Mouse (Mus musculus): ENCODE results near the gene Dolpp1. TPM values are rescaled to one million over a fixed set of nuclear protein-coding genes. Genes with fewer than 3 reads are reported as not detected.

Dolpp1 gene
- total RNA-seq, 2 experiments from 2014 or later, result 4.9 to 6.9 TPM

DNA sequence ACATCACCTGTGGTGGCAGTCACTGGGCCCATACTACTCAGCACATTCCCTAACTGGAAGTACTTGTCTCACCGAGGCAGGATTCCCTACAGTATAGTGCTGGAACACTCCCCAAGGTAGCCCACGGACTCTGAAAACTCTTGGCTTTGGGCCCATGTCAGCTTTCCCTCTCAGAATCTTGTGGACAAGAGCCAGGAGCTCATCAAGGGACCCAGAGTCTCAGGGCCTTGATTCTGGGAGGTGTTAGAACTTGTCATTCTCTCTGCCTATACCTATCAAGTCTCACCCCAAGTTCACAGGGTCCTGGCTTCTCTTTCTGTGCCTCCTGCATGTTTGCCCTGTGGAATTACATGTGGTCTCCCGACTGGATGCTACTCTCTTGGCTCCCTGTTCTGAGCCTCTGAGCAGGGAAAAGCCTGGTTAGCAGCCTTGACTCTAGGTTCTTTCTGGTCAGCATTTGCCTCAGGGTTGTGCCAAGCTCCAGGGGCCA lies 48.2 kb downstream of the Dolpp1 start:
- no peak for DNase-seq (ENCODE audit: low spot score)

DNA sequence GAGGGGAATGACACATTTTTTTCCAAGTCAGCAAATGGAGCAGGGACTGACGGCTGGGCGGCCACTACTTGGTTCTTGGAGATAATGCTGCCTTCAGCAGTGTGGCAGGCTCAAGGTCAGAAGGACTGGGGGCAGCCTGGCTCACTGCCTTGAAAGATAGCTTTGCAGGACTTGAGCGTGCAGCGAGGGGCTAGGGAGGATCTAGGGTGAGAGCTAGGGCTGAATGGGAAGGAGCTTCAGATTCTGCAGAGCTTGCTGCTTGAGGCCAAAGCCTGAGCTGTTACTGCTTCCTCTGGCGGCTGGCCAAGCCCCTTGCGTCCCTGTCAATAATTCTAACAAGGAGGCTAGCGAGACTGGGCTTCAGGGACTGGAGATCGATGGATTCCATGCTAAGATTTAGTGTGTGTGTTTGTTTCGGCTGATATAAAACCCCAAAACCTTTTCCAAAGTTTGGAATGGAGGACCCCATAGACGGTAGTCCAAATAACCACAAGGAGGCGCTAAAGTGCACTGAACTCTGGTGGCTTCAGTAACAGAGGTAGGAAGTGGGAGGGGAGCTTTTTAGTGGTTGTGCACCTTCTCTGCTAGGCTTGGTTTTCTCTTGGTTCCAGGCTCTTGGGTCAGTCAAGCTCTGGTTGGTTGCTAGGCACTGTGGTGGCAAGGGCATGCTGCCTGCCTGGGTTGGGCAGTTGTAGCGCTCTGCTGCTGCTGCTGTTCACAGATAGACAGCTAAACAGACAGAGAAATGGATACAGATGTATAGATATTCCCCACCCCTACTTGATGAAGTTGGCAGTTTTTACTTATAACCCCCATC lies 48.9 kb downstream of the Dolpp1 start:
- DNase-seq (ENCODE audit: low spot score), result peak; percentile 81

DNA sequence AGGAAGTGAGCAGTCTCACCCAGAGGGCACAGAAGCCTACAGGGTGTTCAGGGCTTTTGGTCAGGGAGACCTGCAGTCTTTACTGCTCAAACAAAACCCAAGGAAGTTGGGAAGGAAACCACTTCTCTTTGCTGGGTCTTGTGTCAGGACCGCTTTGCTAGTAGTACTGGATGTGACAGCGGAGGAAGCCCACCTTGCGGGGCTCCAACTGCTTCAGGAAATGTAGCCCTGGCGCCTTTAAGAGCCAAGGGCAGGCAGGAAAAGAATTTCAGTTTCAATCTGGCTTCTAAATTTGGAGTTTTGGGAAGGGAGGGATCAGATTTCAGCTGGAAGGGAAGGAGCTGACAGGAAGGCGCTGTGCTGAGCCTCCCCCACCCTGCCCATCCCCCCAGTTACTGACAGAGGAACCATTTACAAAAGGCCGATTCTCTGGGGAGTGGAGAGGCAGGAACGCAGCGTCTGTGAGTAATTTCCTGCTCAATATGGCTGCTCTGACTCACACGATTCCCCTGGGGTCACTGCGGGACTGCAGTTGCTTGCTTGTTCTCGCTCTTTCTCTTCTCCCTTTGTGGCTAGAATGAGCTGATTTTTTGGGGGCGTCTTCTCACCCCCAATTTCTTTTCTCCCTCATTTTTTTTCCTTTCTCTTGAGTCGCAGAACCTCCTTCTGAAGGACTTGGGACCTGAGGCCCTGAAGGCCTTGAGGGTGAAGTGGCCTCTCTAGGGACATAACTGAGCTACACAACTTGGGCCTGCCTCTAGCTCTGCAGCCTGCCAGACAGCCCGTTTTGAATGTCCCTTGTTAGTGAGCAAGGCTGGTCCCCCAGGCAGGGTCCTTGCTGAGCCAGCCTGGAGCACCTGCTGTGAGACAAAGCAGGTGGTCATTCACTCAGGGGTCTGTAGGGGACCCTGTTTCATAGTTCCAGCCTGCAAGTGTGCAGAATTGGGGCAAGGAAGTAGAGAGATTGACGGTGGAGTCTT lies 49.8 kb downstream of the Dolpp1 start:
- peak; percentile 92 for DNase-seq (ENCODE audit: low spot score)

DNA sequence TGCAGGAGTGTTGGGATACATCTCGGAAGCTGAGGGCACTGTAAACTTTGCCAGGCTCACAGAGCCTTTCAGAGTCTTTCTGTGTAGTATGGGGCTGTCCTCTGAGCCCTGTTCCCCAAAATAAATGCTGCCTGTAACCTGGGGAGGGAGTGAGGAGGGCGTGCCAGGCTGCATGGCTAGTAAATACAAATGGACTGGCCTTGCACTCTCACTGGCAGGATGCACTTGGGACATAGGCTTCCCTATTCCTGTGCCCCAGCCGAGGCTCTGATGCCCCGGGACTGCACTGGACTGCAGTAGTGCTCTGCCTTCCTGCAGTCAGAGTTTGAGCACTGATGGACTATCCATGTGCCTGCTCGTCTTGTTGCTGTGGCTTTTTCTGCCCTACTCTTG lies 50.4 kb downstream of the Dolpp1 start:
- DNase-seq (ENCODE audit: low spot score), result no peak

DNA sequence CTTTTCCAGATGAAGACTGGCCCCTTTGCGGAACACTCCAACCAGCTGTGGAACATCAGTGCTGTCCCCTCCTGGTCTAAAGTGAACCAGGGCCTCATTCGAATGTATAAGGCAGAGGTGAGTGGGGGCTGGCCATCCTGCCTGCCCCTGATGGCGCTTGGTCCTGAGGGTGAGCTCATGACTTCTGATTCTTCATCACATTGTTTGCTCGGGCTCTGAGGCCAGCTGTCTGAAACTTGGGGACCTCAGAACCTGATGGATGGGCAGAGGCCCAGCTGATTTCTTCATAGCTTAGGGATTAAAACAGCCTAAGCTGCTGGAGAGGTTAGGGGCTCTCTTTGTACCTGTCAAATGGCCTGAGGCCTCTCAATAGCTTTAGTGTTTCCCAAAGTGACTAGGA lies 51.2 kb downstream of the Dolpp1 start:
- DNase-seq (ENCODE audit: low spot score), result no peak

DNA sequence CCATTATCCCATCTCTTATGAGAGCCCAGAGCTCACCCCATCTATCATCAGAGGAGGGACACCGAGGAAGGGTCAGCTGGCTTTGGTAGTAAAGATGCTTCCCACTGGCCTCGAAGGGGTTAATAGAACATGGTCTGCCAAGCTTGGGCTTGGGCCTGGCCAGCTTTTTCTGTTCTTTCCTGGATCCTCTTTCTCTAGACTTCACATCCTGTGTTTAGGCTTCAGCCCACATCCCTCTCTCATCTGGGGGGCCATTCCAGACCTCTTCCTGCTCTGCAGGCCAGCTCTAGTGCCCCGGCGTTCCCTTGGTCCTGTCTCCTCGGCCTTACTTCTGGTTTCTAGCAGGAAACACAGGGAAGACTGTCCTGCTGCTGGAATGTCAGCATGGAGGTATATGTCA lies 52.0 kb downstream of the Dolpp1 start:
- no peak for DNase-seq (ENCODE audit: low spot score)

DNA sequence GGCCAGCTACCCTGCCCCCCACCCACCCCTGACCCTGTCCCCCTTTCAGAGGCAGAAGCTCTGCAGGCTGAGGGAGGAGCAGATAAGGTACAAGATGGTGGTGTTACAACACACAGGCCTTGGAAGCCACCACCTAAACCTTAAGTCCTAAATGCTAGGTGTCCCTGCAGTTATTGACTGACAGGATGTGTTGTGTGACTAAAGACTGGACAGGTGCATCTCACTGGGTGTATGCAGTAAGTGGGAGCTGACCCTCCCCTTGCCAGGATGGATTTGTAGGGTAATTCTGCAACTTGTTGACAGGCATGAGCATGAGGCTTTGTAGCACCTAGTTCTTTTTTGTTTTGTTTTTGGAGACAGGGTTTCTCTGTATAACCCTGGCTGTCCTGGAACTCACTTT lies 52.4 kb downstream of the Dolpp1 start:
- no peak for DNase-seq (ENCODE audit: low spot score)

DNA sequence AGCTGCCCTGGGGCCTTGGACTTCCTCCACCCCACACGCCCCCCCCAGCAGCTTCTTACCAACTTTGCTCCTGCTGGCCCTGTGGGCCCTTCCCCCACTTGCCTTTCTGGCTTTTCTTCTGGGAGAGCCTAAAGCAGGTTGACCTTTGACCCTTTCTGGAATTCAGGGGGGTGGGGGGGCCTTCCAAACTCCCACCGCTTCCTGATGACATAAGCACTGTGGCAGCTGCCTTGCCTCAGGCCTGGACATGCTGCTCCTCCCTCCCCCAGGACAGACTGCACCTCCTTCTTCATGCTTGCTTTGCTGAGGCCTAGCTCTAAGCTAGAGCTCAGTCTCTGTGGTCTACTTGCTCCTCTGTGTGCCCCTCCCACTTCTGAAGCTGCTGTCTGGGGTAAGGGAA lies 53.3 kb downstream of the Dolpp1 start:
- no peak for DNase-seq (ENCODE audit: low spot score)

DNA sequence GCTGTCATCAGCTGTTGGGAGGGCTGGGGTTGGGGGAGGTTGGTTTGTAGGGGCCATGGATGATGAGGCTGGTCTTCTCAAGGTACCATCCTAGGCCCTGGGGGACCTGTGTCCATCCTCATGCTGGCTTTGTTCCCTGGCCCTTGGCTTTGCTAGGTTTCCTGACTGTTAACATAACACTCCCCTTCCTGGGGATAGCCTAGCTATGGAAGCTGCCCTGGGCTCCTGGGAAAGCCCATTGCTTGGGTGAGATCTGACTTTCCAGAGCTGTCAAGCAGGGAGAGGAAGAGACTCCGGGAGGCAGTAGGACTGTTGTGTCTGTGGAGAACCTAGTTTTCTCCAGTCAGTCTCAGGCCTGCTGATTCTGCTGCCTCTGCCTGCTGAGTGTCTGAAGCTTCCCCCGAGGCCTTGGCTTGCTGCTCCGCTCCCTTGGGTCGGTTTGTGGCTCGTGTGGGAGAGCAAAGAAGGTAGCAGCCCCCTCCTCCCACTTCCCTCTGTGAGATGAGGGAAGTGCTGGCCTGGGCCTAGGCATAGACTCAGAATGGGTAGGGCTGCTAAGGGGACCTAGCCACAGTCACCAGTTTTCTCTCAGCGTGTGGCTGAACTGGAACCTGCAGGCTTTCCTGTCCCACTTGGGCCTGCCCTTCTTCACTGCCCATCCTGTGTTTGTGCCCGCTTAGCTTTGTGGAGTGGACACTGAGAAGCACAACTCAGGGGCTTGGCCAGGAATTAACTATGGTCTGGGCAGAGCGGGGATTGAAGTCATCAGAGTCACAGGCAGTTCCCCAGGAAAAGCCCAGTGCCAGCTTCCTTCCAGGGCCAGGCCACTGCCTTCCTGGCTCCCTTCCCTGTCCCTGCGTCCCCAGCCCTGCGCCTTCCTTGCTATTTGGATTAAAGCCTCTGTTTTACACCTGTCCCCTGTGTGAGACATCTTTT lies 55.1 kb downstream of the Dolpp1 start:
- no peak for DNase-seq (ENCODE audit: low spot score)

DNA sequence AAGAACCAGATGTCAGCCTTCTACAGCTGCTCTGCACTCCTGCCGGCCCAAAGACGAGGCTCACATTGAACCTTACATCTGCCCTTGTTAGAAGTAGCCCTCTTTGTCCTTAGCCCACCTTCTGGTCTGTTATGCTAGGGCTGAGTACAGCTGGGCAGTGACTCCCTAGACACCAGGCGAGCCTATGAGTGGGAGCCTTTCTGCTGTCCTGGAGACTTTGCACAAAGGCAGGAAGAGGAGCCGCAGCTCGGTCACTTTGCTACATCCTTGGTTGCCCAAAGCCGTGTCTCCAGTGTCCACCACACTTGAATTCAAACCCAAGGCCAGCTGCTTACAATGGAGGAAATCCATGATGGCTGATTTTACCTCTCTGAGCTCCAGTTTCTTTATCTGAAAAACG lies 56.3 kb downstream of the Dolpp1 start:
- no peak for DNase-seq (ENCODE audit: low spot score)

Small RNAs within 50 kb of the gene (microRNA-seq; reads per million reads assigned to microRNA genes)
- gene Gm47292, result not detected

Other genes with a start within 250 kb of the Dolpp1 start
- gene Endog, start 220.8 kb upstream of the Dolpp1 start, total RNA-seq (2021), result 10 to 100 TPM; 50.1 to 52.0 TPM
- gene Spout1, start 213.8 kb upstream of the Dolpp1 start, total RNA-seq (2021), result 1 to 10 TPM; 4.2 to 4.7 TPM
- 10 to 100 TPM; 25.3 to 26.9 TPM for gene Kyat1, start 186.4 kb upstream of the Dolpp1 start, total RNA-seq (2021)
- 10 to 100 TPM; 24.5 to 28.4 TPM for gene Lrrc8a, start 154.5 kb upstream of the Dolpp1 start, total RNA-seq (2021)
- gene Gm28035, start 151.7 kb upstream of the Dolpp1 start, total RNA-seq (2021), result 1 to 10 TPM in 1 of 2 experiments, under 1 TPM in 1; 0.55 to 1.2 TPM
- gene Phyhd1, start 126.1 kb upstream of the Dolpp1 start, total RNA-seq (2021), result 10 to 100 TPM; 10.4 to 18.7 TPM
- 1 to 10 TPM in 1 of 2 experiments, not detected in 1; 1.1 TPM for gene Gm28038, start 111.2 kb upstream of the Dolpp1 start, total RNA-seq (2021)
- 10 to 100 TPM; 20.9 to 22.4 TPM for gene Dolk, start 105.9 kb upstream of the Dolpp1 start, total RNA-seq (2021)
- 1 to 10 TPM; 6.8 to 7.8 TPM for gene Nup188, start 105.9 kb upstream of the Dolpp1 start, total RNA-seq (2021)
- gene Sh3glb2, start 32.9 kb upstream of the Dolpp1 start, total RNA-seq (2021), result 10 to 100 TPM; 15.7 to 17.5 TPM
- 10 to 100 TPM; 24.8 to 31.0 TPM for gene Miga2, start 28.0 kb upstream of the Dolpp1 start, total RNA-seq (2021)
- gene Crat, start 23.6 kb downstream of the Dolpp1 start, total RNA-seq (2021), result 100 to 1,000 TPM; 378 to 382 TPM
- 10 to 100 TPM; 62.9 to 65.1 TPM for gene Ptpa, start 23.8 kb downstream of the Dolpp1 start, total RNA-seq (2021)
- 1 to 10 TPM; 1.0 to 1.7 TPM for gene Ier5l, start 82.0 kb downstream of the Dolpp1 start, total RNA-seq (2021)
- gene Cstad, start 202.8 kb downstream of the Dolpp1 start, total RNA-seq (2021), result 1 to 10 TPM; 1.1 TPM

All from gastrocnemius, adult 18-20 months (tissue).